Mouse (Mus musculus) CD4-positive, CD25-positive, alpha-beta regulatory T cell (primary cell): Measurements from ENCODE around the gene Serpinb9b. TPM values are rescaled to one million over a fixed set of nuclear protein-coding genes. Genes with fewer than 3 reads are reported as not detected.

Experiments
- polyA plus RNA-seq: library from polyadenylated mRNA; unstranded; fragments of 100-300 nt; shearing (Covaris generic); gene quantifications from one replicate; pipeline ENCODE4 v1.2.1, GENCODE M21; 2017

Gene Serpinb9b
- 0.07 TPM for polyA plus RNA-seq

GRCm38 (mm10) chr13:33027244-33027643 is at the start of gene Serpinb9b:
Serpinb9b (plus strand) TSS chr13:33027416.

GRCm38 (mm10) chr13:33002950-33003349 is 24.3 kb upstream of the Serpinb9b start, which contains the start of gene Serpinb9:
Serpinb9 (plus strand) TSS chr13:33003250.

GRCm38 (mm10) chr13:33078056-33078705 is 51.0 kb downstream of the Serpinb9b start, which contains the start of gene Serpinb1b:
Serpinb1b (plus strand) TSS chr13:33078575.

Other genes with a start within 250 kb of the Serpinb9b start
- not detected for gene Mylk4, start 243.5 kb upstream of the Serpinb9b start, polyA plus RNA-seq
- gene Wrnip1, start 225.4 kb upstream of the Serpinb9b start, polyA plus RNA-seq = 88.3 TPM
- gene D930007J09Rik, start 224.6 kb upstream of the Serpinb9b start, polyA plus RNA-seq = not detected
- 2.8 TPM for gene Serpinb1a, start 176.2 kb upstream of the Serpinb9b start, polyA plus RNA-seq
- not detected for gene Serpinb1c, start 129.2 kb upstream of the Serpinb9b start, polyA plus RNA-seq
- gene Serpinb6b, start 62.2 kb upstream of the Serpinb9b start, polyA plus RNA-seq = 15.2 TPM
- gene Serpinb9, start 24.2 kb upstream of the Serpinb9b start, polyA plus RNA-seq = 19.5 TPM
- not detected for gene Serpinb1b, start 51.2 kb downstream of the Serpinb9b start, polyA plus RNA-seq
- not detected for gene Serpinb9c, start 132.3 kb downstream of the Serpinb9b start, polyA plus RNA-seq
- gene Serpinb9d, start 165.5 kb downstream of the Serpinb9b start, polyA plus RNA-seq = not detected
- gene Serpinb9e, start 222.2 kb downstream of the Serpinb9b start, polyA plus RNA-seq = not detected